Mouse (Mus musculus) hindbrain, postnatal 0 days (tissue): ENCODE results near the gene Cdkn1a. TPM values are rescaled to one million over a fixed set of nuclear protein-coding genes. Genes with fewer than 3 reads are reported as not detected.

Experiments
- ATAC-seq: fragments of 200-750 bp; cut with Nextera tagmentation; 2 replicates; pipeline ENCODE4 v1.8.0; 2017; ENCODE audit warnings: mild to moderate bottlenecking, moderate TSS enrichment, moderate library complexity
- DNase-seq: peaks from one replicate; pipeline ENCODE4 v3.0.0-alpha.2; 2015; ENCODE audit warnings: low spot score
- H3K27ac ChIP-seq: fragments of 300-500 bp; sonication (generic); 2 replicates; pipeline ENCODE4 v1.5.1; 2014; ENCODE audit warnings: mild to moderate bottlenecking
- H3K27me3 ChIP-seq: fragments of 300-500 bp; sonication (generic); 2 replicates; pipeline ENCODE4 v1.6.1; 2014; ENCODE audit warnings: low read length, mixed read lengths; ENCODE audit not compliant: insufficient read depth
- H3K36me3 ChIP-seq: fragments of 300-500 bp; sonication (generic); 2 replicates; pipeline ENCODE4 v1.6.1; 2014; ENCODE audit warnings: low read length, mixed read lengths; ENCODE audit not compliant: insufficient read depth
- H3K4me1 ChIP-seq: fragments of 300-500 bp; sonication (generic); 2 replicates; pipeline ENCODE4 v1.6.1; 2014; ENCODE audit warnings: antibody characterized with exemption, low read length, mixed read lengths; ENCODE audit not compliant: insufficient read depth
- H3K4me2 ChIP-seq: fragments of 300-500 bp; sonication (generic); 2 replicates; pipeline ENCODE4 v1.6.1; 2014; ENCODE audit warnings: low read depth, mild to moderate bottlenecking, low read length, moderate library complexity, mixed read lengths
- H3K4me3 ChIP-seq: fragments of 300-500 bp; sonication (generic); 2 replicates; pipeline ENCODE4 v1.5.1; 2014; ENCODE audit warnings: low read length
- H3K9ac ChIP-seq: fragments of 300-500 bp; sonication (generic); replicated peaks from 2 replicates; pipeline ENCODE4 v1.6.1; 2014; ENCODE audit warnings: mild to moderate bottlenecking, low read length, moderate library complexity, mixed read lengths
- H3K9me3 ChIP-seq: fragments of 300-500 bp; sonication (generic); 2 replicates; pipeline ENCODE4 v1.6.1; 2016; ENCODE audit warnings: low read length, mixed read lengths
- CTCF ChIP-seq: IDR thresholded peaks from 2 replicates; pipeline ENCODE4 v1.5.1; 2016; ENCODE audit warnings: antibody characterized with exemption, control low read depth, low read depth
- WGBS: fragments of 180-500 bp; shearing (Covaris S2); extraction: QIAGEN DNeasy Blood & Tissue Kit; methylation state at CpG from one replicate; pipeline ENCODE4 v1.1.7; 2014; 5-methylcytosine and 5-hydroxymethylcytosine counted together
- polyA plus RNA-seq: library from polyadenylated mRNA; unstranded; fragments of >200 nt; fragmentation: Nextera tagmentation; extraction: Ambion mirVana; gene quantifications from 2 replicates; pipeline ENCODE4 v1.2.1, GENCODE M21; 2015
- total RNA-seq: library from RNA; depleted of rRNA; stranded (reverse); fragments of >200 nt; gene quantifications from 2 replicates; pipeline ENCODE4 v1.2.3, GENCODE M21; 2014

Cdkn1a gene
- total and polyA plus RNA-seq, 2 experiments from 2014 or later, result 50.0 to 257 TPM

DNA sequence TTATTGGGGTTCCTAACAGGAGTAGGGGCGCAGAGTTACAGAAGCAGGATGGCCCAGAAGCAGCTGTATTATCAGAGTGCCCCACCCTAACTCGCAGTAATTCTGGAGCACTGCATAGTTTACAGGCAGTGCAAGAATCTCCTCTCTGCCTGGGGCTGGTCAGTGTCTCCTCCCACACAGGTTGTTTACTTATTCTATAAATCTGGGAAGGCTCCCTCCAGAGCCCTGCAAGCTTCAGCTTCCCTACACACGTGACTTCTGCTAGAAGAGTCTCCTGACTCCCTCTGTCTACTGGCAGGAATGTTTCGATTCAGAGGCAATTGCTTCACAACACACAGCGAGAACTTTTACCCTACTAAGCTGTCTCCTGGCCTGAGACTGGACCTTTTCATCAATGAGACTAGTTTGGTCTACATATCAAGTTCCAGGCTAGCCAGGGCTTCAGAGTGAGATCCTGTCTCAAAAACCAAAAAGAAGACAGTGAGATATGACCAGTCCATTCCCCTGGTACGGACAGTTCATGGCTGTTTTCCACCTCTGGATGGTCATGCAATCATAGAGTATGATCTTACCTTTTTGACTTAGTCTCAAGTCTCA, 32.9 kb downstream of the Cdkn1a start:
- ATAC-seq (no peak), DNase-seq (no peak)
- 83% methylated on average over 6 of the region's 6 CpGs for WGBS
- no peaks in the 10 kb centered on the region for H3K36me3 ChIP-seq
- TF ChIP-seq CTCF, result no peak
- no peak overlapping the region for H3K27ac ChIP-seq
- no peaks in the 10 kb centered on the region for H3K27me3 ChIP-seq
- H3K4me1 ChIP-seq, result no peaks in the 10 kb centered on the region
- H3K9ac ChIP-seq, result no peak overlapping the region
- H3K4me2 ChIP-seq, result no peak overlapping the region
- H3K9me3 ChIP-seq, result no peaks in the 10 kb centered on the region
- no peak overlapping the region for H3K4me3 ChIP-seq

DNA sequence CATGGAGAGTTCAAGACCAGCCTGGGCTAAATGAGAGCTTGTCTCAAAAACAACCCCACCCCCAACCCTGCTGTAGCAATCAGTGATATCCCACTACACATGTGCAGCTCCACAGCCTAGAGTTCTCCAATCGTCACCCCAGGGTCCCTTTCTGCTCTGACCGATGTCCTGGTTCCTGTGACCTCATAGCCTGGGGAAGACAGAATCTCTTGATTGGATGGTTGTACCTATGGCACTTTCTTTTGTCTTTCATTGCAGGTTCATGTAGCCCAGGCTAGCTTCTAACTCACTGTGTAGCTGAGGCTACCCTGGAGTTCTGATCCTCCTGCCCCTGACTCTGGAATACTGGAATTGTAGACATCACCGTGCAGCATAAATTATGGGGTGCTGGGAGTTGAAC, 35.8 kb downstream of the Cdkn1a start:
- ATAC-seq (no peak), DNase-seq (no peak)
- H3K4me2 ChIP-seq, result no peak overlapping the region
- 97% methylated on average over 3 of the region's 3 CpGs for WGBS
- no peaks in the 10 kb centered on the region for H3K27me3 ChIP-seq
- no peaks in the 10 kb centered on the region for H3K4me1 ChIP-seq
- no peak overlapping the region for H3K9ac ChIP-seq
- no peaks in the 10 kb centered on the region for H3K36me3 ChIP-seq
- no peaks in the 10 kb centered on the region for H3K9me3 ChIP-seq
- no peak overlapping the region for H3K27ac ChIP-seq
- H3K4me3 ChIP-seq, result no peak overlapping the region
- no peak for TF ChIP-seq CTCF

DNA sequence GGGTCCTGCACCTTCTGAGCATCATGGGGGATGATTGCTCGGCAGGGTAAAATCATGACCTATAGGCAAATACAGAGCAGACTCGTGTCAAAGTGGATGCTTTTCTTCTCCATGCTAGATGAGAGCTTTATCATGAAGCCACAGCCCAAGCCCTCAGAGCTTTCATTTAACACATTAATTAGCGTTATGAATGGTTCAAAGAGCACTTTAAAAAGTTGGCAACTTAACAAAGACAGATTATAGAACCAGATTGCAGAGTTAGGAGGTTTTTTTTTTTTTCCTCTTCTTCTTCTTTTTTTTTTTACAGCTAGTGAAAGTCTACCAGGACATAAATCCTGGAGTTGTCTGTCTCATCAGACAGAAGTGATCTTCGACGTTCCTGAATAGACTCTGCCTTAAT, 38.6 kb downstream of the Cdkn1a start:
- Histone ChIP-seq H3K36me3 (no peaks in the 10 kb centered on the region), H3K27ac (no peak overlapping the region), H3K9ac (no peak overlapping the region), H3K4me3 (no peak overlapping the region), H3K4me1 (no peaks in the 10 kb centered on the region), H3K4me2 (no peak overlapping the region), H3K27me3 (no peaks in the 10 kb centered on the region), H3K9me3 (no peaks in the 10 kb centered on the region)
- ATAC-seq, result no peak
- WGBS, result 26% methylated on average over 5 of the region's 5 CpGs
- TF ChIP-seq CTCF, result no peak
- DNase-seq, result no peak

DNA sequence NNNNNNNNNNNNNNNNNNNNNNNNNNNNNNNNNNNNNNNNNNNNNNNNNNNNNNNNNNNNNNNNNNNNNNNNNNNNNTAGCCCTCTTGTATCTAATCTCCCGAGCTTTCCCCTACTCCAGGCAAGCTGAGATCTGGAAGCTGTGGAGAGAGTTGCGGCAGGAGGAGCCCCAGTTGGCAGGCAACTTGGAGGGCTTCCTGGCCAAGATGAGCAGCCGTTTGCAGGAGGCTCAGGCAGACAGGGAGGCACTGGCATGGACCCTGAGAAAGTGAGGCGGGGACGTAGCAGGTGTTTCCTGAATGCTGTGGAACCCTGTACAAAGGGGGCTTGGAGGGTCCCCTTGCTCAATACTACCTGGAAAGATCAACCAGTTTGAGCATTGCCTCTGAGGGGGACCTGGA, 44.3 kb downstream of the Cdkn1a start:
- no peak for TF ChIP-seq CTCF
- Histone ChIP-seq H3K9ac (no peak overlapping the region), H3K4me1 (no peaks in the 10 kb centered on the region), H3K36me3 (no peaks in the 10 kb centered on the region), H3K27me3 (no peaks in the 10 kb centered on the region), H3K9me3 (no peaks in the 10 kb centered on the region), H3K4me3 (no peak overlapping the region), H3K4me2 (no peak overlapping the region), H3K27ac (no peak overlapping the region)
- DNase-seq, result no peak
- 58% methylated on average over 5 of the region's 5 CpGs for WGBS
- no peak for ATAC-seq

DNA sequence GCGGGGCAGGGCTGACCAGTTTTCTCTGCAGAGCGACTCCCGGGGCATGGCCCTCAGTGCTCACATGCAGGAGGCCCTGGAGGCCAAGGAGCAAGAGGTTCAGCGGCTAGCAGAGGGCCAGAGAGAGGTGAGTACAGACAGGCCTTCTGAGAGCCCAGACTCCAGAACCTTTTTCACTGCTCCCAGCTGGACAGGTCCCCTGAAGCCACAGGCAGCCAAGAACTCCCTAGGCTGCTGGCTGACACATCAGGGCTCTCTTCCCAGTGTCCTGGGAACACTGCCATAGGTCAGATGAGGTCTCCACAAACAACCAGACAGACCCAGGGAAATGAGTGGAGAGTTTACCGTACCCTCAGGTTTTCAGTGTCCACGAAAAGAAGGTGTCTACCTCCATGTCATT, 45.5 kb downstream of the Cdkn1a start:
- H3K4me3 ChIP-seq, result no peak overlapping the region
- DNase-seq (peak; percentile 51), ATAC-seq (no peak)
- H3K36me3 ChIP-seq, result no peaks in the 10 kb centered on the region
- no peak overlapping the region for H3K4me2 ChIP-seq
- H3K27ac ChIP-seq, result no peak overlapping the region
- 49% methylated on average over 6 of the region's 6 CpGs for WGBS
- no peak overlapping the region for H3K9ac ChIP-seq
- no peaks in the 10 kb centered on the region for H3K9me3 ChIP-seq
- no peaks in the 10 kb centered on the region for H3K27me3 ChIP-seq
- no peaks in the 10 kb centered on the region for H3K4me1 ChIP-seq
- no peak for TF ChIP-seq CTCF

DNA sequence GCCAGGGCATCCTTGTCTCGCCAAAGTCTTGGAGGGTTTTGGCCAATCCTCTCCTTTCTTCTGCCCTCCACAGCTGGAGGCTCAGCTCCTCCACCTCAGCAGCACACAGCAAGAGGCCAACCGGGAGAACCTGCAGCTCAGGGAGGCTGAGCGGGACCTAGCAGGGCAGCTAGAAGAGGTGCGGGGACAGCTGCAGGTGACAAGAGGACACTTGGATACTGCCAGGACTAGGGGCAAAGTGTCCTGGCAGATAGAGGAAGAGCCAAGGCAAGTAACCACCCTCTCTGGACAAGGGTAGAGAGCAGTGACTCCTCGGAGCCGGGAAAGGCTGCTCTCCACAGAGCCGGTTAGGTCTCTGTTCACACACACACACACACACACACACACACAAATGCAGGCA, 47.1 kb downstream of the Cdkn1a start:
- no peaks in the 10 kb centered on the region for H3K4me1 ChIP-seq
- no peaks in the 10 kb centered on the region for H3K9me3 ChIP-seq
- H3K4me2 ChIP-seq, result no peak overlapping the region
- H3K27me3 ChIP-seq, result no peaks in the 10 kb centered on the region
- no peaks in the 10 kb centered on the region for H3K36me3 ChIP-seq
- no peak overlapping the region for H3K9ac ChIP-seq
- H3K4me3 ChIP-seq, result no peak overlapping the region
- DNase-seq (no peak), ATAC-seq (no peak)
- no peak overlapping the region for H3K27ac ChIP-seq
- TF ChIP-seq CTCF, result no peak
- WGBS, result 77% methylated on average over 7 of the region's 7 CpGs

DNA sequence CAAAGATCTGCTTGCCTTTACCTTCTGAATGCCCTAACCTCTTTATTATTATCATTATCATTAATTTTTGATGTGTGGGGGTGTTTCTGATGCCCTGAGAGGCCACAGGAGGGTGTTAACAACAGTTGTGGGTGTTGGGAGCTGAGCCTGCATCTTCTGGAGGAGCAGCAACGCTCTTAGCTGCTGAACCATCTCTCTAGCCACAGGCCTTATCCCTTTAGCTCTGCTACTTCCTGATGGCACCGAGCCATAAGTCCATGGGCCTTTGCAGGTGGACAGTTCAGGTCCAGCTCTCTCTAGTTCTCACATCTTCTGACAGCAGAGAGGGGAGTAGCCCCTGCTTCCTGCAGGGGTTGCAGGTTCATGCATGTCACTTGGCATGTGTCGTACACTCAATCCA, 50.8 kb downstream of the Cdkn1a start:
- Histone ChIP-seq H3K36me3 (no peaks in the 10 kb centered on the region), H3K4me1 (no peaks in the 10 kb centered on the region), H3K27ac (no peak overlapping the region), H3K27me3 (no peaks in the 10 kb centered on the region), H3K9ac (no peak overlapping the region), H3K4me3 (no peak overlapping the region), H3K9me3 (no peaks in the 10 kb centered on the region), H3K4me2 (no peak overlapping the region)
- no peak for ATAC-seq
- no peak for DNase-seq
- WGBS, result 91% methylated on average over 3 of the region's 3 CpGs
- TF ChIP-seq CTCF, result no peak
